Mouse (Mus musculus): Measurements from ENCODE around the gene Grm8.

DNA sequence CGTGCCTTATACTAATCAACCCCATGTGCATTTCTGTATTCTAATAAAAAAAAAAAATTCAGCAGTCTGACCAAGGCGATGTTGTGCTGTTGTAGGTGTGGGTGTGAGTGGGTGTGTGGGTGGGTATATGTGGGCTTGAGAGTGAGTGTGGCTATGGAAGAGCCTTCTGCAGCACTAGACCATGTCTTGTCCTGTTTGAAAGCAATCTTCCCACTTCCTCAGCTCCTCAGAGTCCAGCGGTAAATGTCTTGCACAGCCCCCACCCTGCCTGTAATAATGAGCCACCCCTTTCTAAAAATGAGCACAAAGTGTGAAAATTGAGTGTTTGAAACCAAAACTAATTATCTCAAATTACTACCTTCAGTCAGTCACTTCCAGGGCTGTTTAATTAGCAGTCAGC is 152.4 kb downstream of the Grm8 start:
- no peak for TF ChIP-seq CTCF (IDR thresholded peaks at IDR 0.05)
- no peak for TF ChIP-seq POLR2A (IDR thresholded peaks at IDR 0.05; ENCODE audit: insufficient read depth, low read depth, low read length)
- TF ChIP-seq EP300 (IDR thresholded peaks at IDR 0.05; ENCODE audit: insufficient read depth, low read depth, low read length): no peak

All from heart, adult 2 months (tissue).